8 mouse cellular contexts compared by ENCODE assay signal in the genomic region with DNA sequence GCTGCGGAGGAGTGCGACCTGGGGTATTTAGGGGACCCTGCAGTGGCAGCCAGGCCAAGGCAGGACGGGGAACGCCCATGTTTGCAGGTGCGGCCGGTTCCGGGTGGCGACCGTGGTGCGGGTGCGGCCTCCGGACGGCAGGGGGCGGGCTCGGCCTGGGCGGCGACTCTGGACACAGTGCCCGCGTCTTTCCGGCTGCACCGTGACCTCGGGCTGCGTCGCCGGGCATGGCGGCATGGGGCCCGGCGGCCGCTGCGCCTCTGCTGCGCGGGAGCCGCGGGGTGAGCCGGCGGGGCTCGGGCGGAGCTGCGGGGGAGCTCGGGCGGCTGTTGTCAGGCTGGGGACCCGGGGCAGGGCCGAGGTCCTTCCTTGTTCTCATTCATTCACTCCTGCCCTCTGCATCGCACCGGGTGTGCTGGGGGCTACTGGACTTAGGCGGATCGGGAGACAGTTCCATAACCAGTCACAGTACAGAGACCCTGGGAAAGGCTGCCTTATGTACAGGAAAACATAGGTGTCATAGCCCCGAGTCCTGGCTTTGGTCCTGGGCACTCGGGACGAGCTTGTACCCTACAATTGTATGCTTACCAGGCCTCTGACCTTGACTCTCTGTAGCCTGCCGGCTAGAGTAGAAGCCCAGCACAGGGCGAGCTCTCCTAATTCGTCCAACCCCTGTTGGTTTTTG. TPM values are rescaled to one million over a fixed set of nuclear protein-coding genes. Genes with fewer than 3 reads are reported as not detected.
A peak's percentile ranks its signal among the peaks of the same experiment; 100 is the strongest.
DNase-seq lines count a peak whose midpoint lies in the region; ATAC-seq and TF ChIP-seq lines count a peak whose summit lies in the region.

No protein-coding gene starts in this region.

- H3K9me3 ChIP-seq in heart, embryonic 11.5 days (replicated peaks; ENCODE audit: control insufficient read depth, low read length) = no peaks in the 10 kb centered on the region
- H3K9me3 ChIP-seq in kidney, embryonic 16.5 days (ENCODE audit: low read length) = no peaks in the 10 kb centered on the region

- H3K79me3 ChIP-seq in C2C12 (ENCODE audit: low read depth) = peaks cover 2% of the 10 kb centered on the region

- peaks cover 17% of the 10 kb centered on the region for H3K36me3 ChIP-seq in C2C12 (ENCODE audit: control insufficient read depth, insufficient read depth)
- peaks cover 11% of the 10 kb centered on the region for H3K36me3 ChIP-seq in heart, embryonic 11.5 days (ENCODE audit: control insufficient read depth, insufficient read depth, low read length)
- H3K36me3 ChIP-seq in kidney, embryonic 16.5 days (ENCODE audit: insufficient read depth, low read length) = peaks cover 13% of the 10 kb centered on the region; the same call in 1 of the 2 replicates

- H3K9ac ChIP-seq in heart, embryonic 11.5 days (ENCODE audit: low read depth, low read length) = peak overlapping the region; percentile 98
- peak overlapping the region; percentile 93 for H3K9ac ChIP-seq in kidney, embryonic 16.5 days (replicated peaks; ENCODE audit: low read length)

- H3K4me1 ChIP-seq in heart, embryonic 11.5 days (ENCODE audit: control insufficient read depth, insufficient read depth, low read length) = peaks cover 7% of the 10 kb centered on the region
- H3K4me1 ChIP-seq in kidney, embryonic 16.5 days (ENCODE audit: insufficient read depth, low read length) = peaks cover 13% of the 10 kb centered on the region

- peak overlapping the region; percentile 73 for H3K27ac ChIP-seq in heart, embryonic 11.5 days (ENCODE audit: low read depth, low read length)
- H3K27ac ChIP-seq in kidney, embryonic 16.5 days (ENCODE audit: low read length) = no peak overlapping the region

- H3K4me3 ChIP-seq in C2C12 (ENCODE audit: insufficient read depth, poor library complexity, severe bottlenecking) = peak overlapping the region; percentile 72
- H3K4me3 ChIP-seq in heart, embryonic 11.5 days (ENCODE audit: low read depth, low read length) = peak overlapping the region; percentile 94
- H3K4me3 ChIP-seq in kidney, embryonic 16.5 days (ENCODE audit: low read length) = peak overlapping the region; percentile 78

- peak; percentile 73 for ATAC-seq in erythroblast, adult 5-6 weeks (replicated peaks; ENCODE audit: low FRiP score, poor library complexity, severe bottlenecking)
- peak; percentile 88 for ATAC-seq in heart, embryonic 11.5 days (replicated peaks; ENCODE audit: insufficient number of reproducible peaks, low FRiP score, low TSS enrichment)
- ATAC-seq in kidney, embryonic 16.5 days (ENCODE audit: low FRiP score, low TSS enrichment) = peak; percentile 96

- peak overlapping the region; percentile 93 for H3ac ChIP-seq in C2C12 (ENCODE audit: control insufficient read depth, insufficient read length, low read depth)

- DNase-seq in brain, embryonic 14.5 days (ENCODE audit: low read depth) = peak; percentile 82
- peak; percentile 96 for DNase-seq in liver
- peak; percentile 76 to 80 for DNase-seq in monocyte, adult 2 months (ENCODE audit: low read depth in 1 of 2, low spot score in 2 of 2)
- DNase-seq in spleen, postnatal 14 days (ENCODE audit: low spot score in 2 of 2) = peak; percentile 97 to 99

- peak overlapping the region; percentile 88 for H3K4me2 ChIP-seq in heart, embryonic 11.5 days
- H3K4me2 ChIP-seq in kidney, embryonic 16.5 days (replicated peaks; ENCODE audit: low read depth, low read length) = peak overlapping the region; percentile 80

- under 1% methylated on average over 51 of the region's 53 CpGs for WGBS in heart, embryonic 11.5 days (ENCODE audit: insufficient replicate concordance)
- WGBS in kidney, embryonic 16.5 days = under 1% methylated on average over 53 of the region's 53 CpGs

- peaks cover 20% of the 10 kb centered on the region for H3K79me2 ChIP-seq in C2C12 (ENCODE audit: control insufficient read depth, insufficient read depth)

- TF ChIP-seq CTCF in C2C12 (IDR thresholded peaks at IDR 0.05; ENCODE audit: control insufficient read depth, insufficient read depth, insufficient read length) = peak; percentile 100
- TF ChIP-seq CTCF in brain, embryonic 14.5 days (IDR thresholded peaks at IDR 0.05; ENCODE audit: borderline replicate concordance, extremely low read depth, insufficient read depth, insufficient read length) = peak; percentile 82

- TF ChIP-seq POLR2A in brain, embryonic 14.5 days (IDR thresholded peaks at IDR 0.05; ENCODE audit: borderline replicate concordance, extremely low read depth, insufficient read depth, insufficient read length, poor library complexity, severe bottlenecking) = peak; percentile 96

- H3K27me3 ChIP-seq in C2C12 (ENCODE audit: control insufficient read depth, insufficient read depth, insufficient read length) = no peaks in the 10 kb centered on the region
- no peaks in the 10 kb centered on the region for H3K27me3 ChIP-seq in heart, embryonic 11.5 days (ENCODE audit: control insufficient read depth, insufficient read depth, low read length)
- H3K27me3 ChIP-seq in kidney, embryonic 16.5 days (ENCODE audit: insufficient read depth, low read length) = no peaks in the 10 kb centered on the region

TF ChIP-seq in C2C12, 6 proteins besides CTCF, POLR2A, EP300 and RAD21:
- TF ChIP-seq CEBPB (IDR thresholded peaks at IDR 0.05; ENCODE audit: low read depth) (no peak), MAX (IDR thresholded peaks at IDR 0.05) (peak; percentile 77), USF1 (IDR thresholded peaks at IDR 0.05; ENCODE audit: low read depth) (no peak)
TF ChIP-seq in C2C12: peak in this region for 1.

RNA-seq across cellular contexts. Expression of a gene that starts 0.5 kb away (rescaled TPM):
- 111 TPM for polyA plus RNA-seq in C2C12 (2012; fragmentation: generic; extraction: Trizol)
- polyA plus RNA-seq in brain, embryonic 14.5 days (2012; rRNA removed) = 18.9 and 28.5 TPM in 2 replicates
- 99.1 and 113 TPM in 2 replicates for total RNA-seq in erythroblast, adult 5-6 weeks (2015; ENCODE audit: low replicate concordance)
- total RNA-seq in erythroblast, adult 5-6 weeks (2017; ENCODE audit: low replicate concordance) = 93.6 and 115 TPM in 2 replicates
- 279 and 280 TPM in 2 replicates for polyA plus RNA-seq in heart, embryonic 11.5 days (2014; fragmentation: Nextera tagmentation; extraction: Ambion mirVana)
- polyA plus RNA-seq in kidney, embryonic 16.5 days (2015; fragmentation: Nextera tagmentation; extraction: Ambion mirVana) = 136 and 142 TPM in 2 replicates

RNA-seq across cellular contexts. Expression of a gene that starts 23.6 kb away (rescaled TPM):
- 30.8 TPM for polyA plus RNA-seq in C2C12 (2012; fragmentation: generic; extraction: Trizol)
- 27.0 and 27.1 TPM in 2 replicates for polyA plus RNA-seq in brain, embryonic 14.5 days (2012; rRNA removed)
- 51.6 and 54.6 TPM in 2 replicates for total RNA-seq in erythroblast, adult 5-6 weeks (2015; ENCODE audit: low replicate concordance)
- 71.1 and 78.7 TPM in 2 replicates for total RNA-seq in erythroblast, adult 5-6 weeks (2017; ENCODE audit: low replicate concordance)
- 42.2 and 49.5 TPM in 2 replicates for polyA plus RNA-seq in heart, embryonic 11.5 days (2014; fragmentation: Nextera tagmentation; extraction: Ambion mirVana)
- polyA plus RNA-seq in kidney, embryonic 16.5 days (2015; fragmentation: Nextera tagmentation; extraction: Ambion mirVana) = 70.0 and 73.8 TPM in 2 replicates

RNA-seq across cellular contexts. Expression of a gene that starts 23.7 kb away (rescaled TPM):
- polyA plus RNA-seq in C2C12 (2012; fragmentation: generic; extraction: Trizol) = 120 TPM
- 18.8 and 19.6 TPM in 2 replicates for polyA plus RNA-seq in brain, embryonic 14.5 days (2012; rRNA removed)
- 13.8 and 21.1 TPM in 2 replicates for total RNA-seq in erythroblast, adult 5-6 weeks (2015; ENCODE audit: low replicate concordance)
- 21.8 and 29.0 TPM in 2 replicates for total RNA-seq in erythroblast, adult 5-6 weeks (2017; ENCODE audit: low replicate concordance)
- 44.5 and 45.4 TPM in 2 replicates for polyA plus RNA-seq in heart, embryonic 11.5 days (2014; fragmentation: Nextera tagmentation; extraction: Ambion mirVana)
- 38.5 and 40.5 TPM in 2 replicates for polyA plus RNA-seq in kidney, embryonic 16.5 days (2015; fragmentation: Nextera tagmentation; extraction: Ambion mirVana)
